Mouse (Mus musculus): ENCODE measurements around the gene Macrod1.

Gene Macrod1

DNA sequence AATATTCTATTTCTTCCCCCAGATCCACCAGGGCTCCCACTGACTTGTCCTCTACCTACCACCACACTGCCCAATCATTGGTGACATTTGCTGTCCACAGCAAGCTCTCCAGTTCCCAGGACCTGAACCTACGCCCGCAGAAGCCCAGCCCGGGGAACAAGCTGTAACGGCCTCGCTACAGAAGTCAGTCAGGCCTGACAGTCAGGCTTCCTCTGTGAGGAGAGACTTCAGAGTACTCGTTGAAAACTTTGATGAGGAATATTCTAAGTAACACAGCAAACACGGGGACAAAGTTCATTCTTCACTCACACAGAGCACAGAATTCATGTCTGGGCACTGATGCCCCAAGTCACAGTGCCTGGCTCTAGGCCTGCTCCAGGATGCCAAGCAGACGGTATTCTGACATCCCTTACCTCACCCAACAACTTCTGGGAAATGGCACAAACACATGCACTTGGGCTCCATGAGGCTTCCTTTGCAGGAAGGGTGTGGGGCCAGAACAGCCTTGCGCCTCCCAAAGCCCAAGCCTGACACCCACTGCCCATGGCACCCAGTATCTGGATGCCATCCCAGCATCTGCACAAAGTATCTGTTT is 168.6 kb downstream of the Macrod1 start:
- no peak for DNase-seq (ENCODE audit: extremely low read depth, low read depth, low spot score)

DNA sequence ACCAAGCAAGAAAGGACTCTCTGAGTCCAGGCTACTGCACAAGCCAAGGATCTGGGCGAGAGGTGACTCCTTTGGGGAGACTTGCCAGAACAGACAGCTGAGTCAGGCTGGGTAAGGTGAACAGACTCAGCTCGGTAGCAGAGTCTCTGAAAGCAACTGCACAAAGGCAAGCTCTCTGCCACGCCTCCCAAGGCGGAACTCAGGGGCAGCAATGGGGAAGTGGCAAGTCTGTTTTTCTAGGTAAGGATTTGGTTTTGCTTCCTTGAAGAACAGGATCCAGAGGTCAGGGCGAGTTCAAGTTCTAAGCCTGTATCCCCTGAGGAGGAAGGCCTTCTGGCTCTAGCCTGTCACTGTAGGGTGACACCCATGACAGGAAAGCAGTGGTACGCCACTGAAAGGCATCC is 169.9 kb downstream of the Macrod1 start:
- DNase-seq (ENCODE audit: extremely low read depth, low read depth, low spot score), result no peak

DNA sequence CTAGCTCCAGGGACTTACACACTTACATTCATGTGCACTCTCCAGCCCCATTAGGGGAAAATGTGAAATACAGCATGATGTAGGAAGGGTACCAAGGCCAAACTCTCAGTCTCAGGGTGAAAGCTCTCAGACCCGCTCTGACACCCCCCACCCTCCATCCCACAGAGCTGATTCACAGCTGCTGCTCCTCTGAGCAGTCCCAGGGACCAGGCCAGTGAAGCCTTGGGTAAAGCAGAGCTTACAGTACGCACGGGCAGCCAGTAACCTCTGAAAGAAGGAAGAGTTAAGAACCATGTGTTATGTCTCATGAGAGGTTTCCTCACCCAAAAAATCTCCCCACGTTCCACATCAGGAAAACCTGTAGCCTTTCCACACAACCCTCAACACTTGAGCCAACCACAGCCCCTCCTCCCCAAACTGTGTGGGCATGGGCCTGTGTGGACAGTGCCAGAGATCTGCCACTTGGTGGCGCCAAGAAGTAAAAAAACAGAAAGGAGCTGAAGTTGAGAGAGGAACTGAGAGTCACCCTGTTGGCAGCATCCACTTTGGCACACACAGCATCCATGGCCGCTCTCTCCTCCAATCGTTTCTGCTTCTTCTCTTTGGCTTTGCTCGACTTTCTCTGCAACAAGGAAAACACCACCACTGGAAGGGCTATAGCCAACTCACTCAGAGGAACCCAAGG is 178.1 kb downstream of the Macrod1 start:
- no peak for DNase-seq (ENCODE audit: extremely low read depth, low read depth, low spot score)

DNA sequence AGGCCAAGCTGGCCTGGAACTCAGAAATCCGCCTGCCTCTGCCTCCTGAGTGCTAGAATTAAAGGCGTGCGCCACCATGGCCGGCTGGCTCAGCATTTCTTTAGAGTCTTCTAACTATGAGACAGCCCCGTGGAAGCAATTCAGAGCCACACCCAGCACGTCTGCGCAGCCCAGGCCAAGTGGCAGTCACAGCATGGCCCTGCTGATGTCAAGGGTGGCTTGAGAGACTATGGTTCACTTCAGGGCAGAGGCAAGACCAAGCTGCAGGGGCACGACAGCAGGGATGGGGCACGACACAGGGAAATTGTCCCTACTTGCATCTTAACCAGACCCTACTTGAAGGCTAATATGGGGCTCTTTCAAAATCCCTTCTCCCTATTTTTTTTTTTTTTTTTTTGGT is 178.9 kb downstream of the Macrod1 start:
- DNase-seq (ENCODE audit: extremely low read depth, low read depth, low spot score), result no peak

DNA sequence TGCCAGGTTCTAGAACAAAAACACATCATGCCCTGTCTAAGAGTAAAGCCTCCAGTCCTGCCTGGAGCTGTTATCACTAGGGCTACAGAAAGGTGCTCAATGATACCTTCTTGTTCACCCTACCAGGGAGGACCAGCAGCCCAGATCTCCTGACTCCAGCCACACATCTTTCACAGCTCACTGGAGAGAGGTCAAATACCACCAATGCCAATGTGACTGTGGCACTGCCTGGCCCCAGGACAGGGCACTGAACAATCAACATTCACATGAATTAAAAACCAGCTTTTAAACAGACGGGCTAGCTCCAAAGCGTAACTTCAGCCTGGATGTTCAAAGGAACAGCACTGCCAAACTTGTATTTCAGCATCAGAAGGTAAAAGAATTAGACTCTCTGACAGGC is 179.4 kb downstream of the Macrod1 start:
- DNase-seq (ENCODE audit: extremely low read depth, low read depth, low spot score), result no peak

DNA sequence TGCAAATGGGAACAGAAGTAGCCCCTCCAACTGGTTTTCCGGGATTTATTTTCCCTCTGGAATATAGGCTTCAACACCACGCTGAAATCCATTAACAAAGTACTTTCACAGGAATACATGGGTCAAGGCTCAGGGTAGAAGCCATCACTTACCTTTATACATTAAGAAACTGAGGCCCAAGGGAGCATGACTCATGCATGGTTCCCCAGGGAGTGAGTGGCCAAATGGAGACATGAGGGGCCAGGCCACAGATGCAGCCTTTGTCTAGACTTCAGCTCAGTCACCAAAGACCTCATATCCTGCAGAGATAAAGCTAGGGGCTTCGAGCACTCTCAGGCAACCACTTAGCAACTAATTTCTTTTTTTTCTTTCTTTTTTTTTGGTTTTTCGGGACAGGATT is 180.1 kb downstream of the Macrod1 start:
- DNase-seq (ENCODE audit: extremely low read depth, low read depth, low spot score), result no peak

DNA sequence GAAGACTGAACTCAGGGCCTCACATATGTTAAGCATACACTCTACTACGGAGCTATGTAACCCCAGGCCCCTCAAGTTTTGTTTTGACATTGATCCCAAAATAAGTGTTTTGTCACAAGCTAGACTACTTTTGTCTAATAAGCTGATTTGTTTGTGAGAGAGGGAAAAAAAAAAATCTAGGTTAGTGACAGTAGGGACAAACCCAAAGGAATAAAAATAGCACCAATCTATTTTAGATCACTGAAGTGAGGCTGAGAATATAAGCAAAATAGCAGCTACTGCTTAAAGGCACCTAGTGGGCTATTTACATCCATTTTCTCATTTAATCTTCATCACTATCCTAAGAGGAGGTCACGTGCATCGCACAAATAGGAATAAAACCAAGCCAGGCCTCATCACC is 183.0 kb downstream of the Macrod1 start:
- no peak for DNase-seq (ENCODE audit: extremely low read depth, low read depth, low spot score)

DNA sequence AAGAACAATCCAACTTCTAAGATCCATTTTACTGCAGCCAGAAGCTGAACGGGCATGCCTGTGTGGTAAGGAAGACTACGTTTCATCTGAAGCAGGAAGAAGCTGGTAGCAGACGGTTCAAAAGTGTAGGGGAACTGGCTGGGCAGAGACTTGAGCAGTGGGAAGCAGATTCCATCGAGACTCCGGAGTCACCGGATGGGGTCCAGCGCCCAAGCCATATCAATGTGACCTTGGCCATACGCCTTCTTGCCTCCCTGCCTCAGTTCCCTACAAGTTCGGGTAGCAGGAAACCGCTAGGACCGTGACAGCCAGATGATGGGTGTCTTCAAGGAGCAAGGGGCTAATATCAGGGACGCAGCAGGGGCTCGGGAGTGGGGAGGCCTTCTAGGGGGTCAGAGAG is 183.7 kb downstream of the Macrod1 start:
- no peak for DNase-seq (ENCODE audit: extremely low read depth, low read depth, low spot score)

DNA sequence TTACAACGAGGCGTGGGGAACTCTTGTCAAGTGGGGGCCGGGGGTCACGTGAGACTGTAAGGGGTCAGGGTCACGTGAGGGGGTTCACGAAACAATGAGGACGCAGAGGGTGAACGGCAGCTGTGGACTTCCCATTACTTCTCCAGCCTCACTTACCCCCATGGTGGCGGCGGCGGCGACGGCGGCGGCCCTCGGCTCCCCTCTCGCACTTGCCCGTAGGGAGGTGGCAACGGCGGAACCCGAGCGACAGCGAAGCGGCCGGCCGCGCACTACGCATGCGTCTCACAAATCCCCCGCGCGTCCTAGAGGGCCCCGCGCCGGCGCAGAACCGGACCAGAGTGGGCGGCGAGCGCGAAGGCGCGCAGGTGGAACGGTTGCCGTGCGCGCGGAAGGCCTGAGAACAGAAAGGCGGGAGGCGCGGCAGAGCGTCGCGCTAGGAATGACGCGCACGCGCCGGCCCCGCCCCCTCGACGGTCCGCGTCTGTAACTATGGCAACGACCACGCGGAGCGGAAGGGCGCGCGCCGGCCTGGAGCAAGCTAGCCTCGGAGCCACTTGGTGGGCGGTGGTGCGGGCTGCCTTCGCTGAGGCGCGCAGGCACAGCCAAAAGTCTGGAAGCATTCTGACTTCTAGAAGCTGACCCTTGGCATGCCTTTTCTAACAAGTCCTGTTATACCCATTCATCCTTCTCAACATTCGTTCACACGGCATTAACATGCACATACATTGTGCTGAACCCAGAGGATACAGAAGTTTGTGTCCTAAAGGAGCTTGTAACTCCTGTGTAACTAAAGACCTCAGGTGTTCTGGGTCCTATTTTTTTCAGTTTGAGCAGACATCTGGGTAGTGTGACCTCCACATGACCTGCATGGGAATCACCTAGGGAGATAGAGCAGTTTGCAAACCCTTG is 184.4 kb downstream of the Macrod1 start, which contains the start of gene Naa40:
Gene Naa40, minus strand, starts transcription at position 402 of the 909 bp plus-strand sequence.
- no peak for DNase-seq (ENCODE audit: extremely low read depth, low read depth, low spot score)

DNA sequence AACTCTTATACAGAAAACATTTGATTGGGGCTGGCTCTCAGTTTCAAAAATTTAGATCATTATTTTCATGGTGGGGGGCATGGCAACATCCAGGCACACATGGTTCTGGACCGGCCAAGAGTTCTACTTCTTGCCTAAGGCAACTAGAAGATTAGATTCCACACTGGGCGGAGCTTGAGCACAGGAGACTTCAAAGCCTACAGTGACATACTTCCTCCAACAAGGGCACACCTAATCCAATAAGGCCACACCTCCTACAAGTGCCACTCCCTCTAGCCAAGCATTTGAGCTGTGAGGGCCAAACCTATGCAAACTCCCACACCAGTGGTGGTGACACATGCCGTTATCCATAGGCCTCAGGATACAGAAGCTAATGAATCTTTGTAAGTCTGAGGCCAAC is 189.4 kb downstream of the Macrod1 start:
- no peak for DNase-seq (ENCODE audit: extremely low read depth, low read depth, low spot score)

Measured in fat pad, adult 2 months (tissue).